Mouse (Mus musculus): ENCODE data around the gene Hnrnpul1. TPM values are rescaled to one million over a fixed set of nuclear protein-coding genes. Genes with fewer than 3 reads are reported as not detected.
"Not testable (repeated sequence)": the region's sequence is repeated elsewhere in the genome, so short reads cannot be mapped to it uniquely, and the experiment has no call there.

The Hnrnpul1 gene
- 56.8 and 61.0 TPM in 2 replicates for polyA plus RNA-seq (2015; fragmentation: Nextera tagmentation; extraction: Ambion mirVana)

DNA sequence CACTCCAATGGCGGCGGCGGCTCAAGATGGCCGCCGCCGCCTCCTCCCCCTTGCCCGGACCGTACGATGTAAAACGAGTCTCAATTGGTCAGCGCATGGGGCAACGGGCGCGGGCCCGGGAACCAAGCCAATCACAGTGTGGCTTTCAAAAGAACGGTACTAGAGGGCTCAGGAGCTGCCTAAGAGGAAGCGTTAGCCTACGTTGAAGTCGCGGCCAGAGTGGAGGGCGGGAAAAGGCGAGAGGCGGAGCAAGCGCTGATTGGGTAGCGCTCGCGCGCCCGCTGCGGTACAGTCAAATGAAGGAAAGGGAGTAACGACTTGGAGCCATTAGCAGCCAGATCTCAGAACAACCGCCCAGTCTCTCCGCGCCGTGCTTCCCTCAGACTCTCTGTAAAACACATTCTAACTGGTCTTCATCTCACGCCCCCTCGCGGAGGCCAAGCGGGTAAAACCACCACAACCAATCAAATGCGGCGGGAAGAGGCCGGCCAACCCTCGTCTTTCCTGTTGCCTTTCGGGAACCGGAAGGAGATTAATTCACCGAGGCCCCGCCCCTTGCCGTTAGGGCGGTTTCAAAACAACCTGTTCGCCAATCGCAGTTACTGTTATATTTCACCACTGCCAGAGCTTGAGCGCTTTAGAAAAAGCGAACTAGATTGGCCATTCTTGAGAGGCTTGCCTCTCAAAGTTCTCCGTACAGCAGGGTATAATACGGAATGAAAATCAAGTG is at the start of gene Hnrnpul1:
Hnrnpul1 (minus strand) TSS at position 20 of the 730 bp plus-strand sequence.
- no peaks in the 10 kb centered on the region for H3K27me3 ChIP-seq
- H3K36me3 ChIP-seq = peaks cover 33% of the 10 kb centered on the region
- H3K9ac ChIP-seq = peak within 1 kb of the TSS; percentile 96
- H3K4me1 ChIP-seq = peaks cover 25% of the 10 kb centered on the region
- H3K4me3 ChIP-seq (replicated peaks) = peak within 1 kb of the TSS; percentile 77
- peak within 1 kb of the TSS; percentile 99 for H3K27ac ChIP-seq (replicated peaks)
- peak within 1 kb of the TSS; percentile 89 for H3K4me2 ChIP-seq (replicated peaks)
- H3K9me3 ChIP-seq (replicated peaks) = no peaks in the 10 kb centered on the region
- under 1% methylated on average over 51 of the region's 55 CpGs for WGBS
- ATAC-seq (ENCODE audit: insufficient number of reproducible peaks, low FRiP score, low TSS enrichment, low read depth) = peak; percentile 94

DNA sequence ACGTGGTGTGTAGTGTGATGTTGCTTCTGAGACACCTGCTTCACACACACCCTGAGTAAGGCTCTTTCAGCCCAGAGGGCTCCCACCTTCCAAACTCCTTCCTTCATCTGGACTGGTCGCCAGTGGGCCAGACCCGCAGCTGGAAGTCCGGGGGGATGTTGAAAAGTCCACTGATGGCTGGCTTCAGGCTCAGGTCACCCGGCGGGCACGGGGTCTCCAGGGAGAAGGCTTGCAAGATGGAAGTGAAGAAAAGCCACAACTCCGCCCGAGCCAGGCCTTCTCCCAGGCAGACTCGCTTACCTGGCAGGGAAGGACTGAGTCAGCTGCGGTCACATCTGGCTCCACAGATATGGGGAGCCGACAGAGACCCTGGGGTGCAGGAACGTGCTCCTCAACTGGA is 48.9 kb upstream of the Hnrnpul1 start:
- H3K4me3 ChIP-seq (replicated peaks) = no peak overlapping the region
- no peak overlapping the region for H3K27ac ChIP-seq (replicated peaks)
- no peaks in the 10 kb centered on the region for H3K36me3 ChIP-seq
- H3K4me2 ChIP-seq (replicated peaks) = no peak overlapping the region
- WGBS = 79% methylated on average over 13 of the region's 13 CpGs
- no peak overlapping the region for H3K9ac ChIP-seq
- peaks cover 27% of the 10 kb centered on the region for H3K4me1 ChIP-seq
- no peak for ATAC-seq (ENCODE audit: insufficient number of reproducible peaks, low FRiP score, low TSS enrichment, low read depth)
- H3K9me3 ChIP-seq (replicated peaks) = no peaks in the 10 kb centered on the region
- no peaks in the 10 kb centered on the region for H3K27me3 ChIP-seq

DNA sequence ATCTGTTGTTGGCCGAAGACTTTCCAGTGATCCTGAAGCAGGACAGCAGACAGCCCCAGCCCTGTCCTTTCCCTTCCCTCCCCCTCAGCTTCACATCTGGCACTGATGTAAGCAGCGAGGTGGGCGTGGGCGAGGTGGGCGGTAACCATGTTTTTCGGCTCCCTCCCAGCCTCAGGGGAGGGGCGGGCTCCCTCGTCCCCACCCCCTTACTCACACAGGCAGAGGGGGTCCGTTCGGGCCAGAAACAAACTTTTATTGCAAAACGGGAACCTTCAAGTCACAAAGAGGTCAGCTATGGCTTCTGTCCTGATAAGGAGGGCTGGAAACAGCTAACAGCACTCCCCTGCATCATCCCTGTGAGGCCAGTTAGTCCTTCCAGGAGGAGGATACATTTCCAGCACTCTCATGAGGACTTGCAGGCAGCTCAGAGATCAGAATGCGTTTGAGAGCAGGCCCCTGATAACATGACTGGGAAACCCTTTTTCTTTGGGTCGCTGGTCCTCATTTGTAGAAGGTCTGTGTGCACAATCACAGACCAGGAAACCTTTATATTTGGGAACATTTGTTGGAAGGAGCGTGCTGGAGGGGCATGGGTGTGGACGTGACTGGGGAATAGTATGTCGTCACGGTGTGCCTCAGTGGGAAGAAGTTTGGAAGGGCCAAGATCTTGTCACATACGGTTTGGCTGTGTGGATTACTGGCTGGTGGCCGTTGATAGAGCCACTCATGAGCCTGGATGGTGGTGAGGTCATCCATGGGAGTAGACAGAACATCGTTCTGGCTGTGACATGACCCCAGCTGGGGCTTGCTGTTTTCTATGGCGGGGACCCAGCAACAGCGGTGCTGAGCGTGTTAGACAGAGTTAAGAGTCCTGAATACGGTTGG is 47.9 kb upstream of the Hnrnpul1 start:
- ATAC-seq (ENCODE audit: insufficient number of reproducible peaks, low FRiP score, low TSS enrichment, low read depth) = peak; percentile 82
- H3K4me2 ChIP-seq (replicated peaks) = peak overlapping the region; percentile 42
- 21% methylated on average over 24 of the region's 24 CpGs for WGBS
- H3K36me3 ChIP-seq = no peaks in the 10 kb centered on the region
- H3K27me3 ChIP-seq = no peaks in the 10 kb centered on the region
- no peak overlapping the region for H3K9ac ChIP-seq
- peaks cover 27% of the 10 kb centered on the region for H3K4me1 ChIP-seq
- H3K4me3 ChIP-seq (replicated peaks) = peak overlapping the region; percentile 28
- no peaks in the 10 kb centered on the region for H3K9me3 ChIP-seq (replicated peaks)
- peak overlapping the region; percentile 89 for H3K27ac ChIP-seq (replicated peaks)

DNA sequence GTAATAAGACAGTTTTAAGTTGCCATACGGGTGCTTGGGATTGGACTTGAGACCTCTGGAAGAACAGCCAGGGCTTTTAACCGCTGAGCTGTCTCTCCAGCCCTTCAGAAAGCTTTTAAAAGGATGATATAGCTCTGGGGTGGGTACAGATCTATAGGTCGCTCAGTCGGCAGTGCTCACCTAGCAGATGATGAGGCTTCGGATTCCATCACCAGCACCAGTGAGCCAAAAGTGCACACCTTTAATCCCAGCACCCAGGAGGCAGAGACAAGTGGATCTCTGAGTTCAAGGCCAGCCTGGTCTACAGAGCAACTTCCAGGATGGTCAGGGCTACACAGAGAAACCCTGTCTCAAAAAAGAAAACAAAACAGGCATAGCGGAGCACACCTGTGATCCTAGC is 46.5 kb upstream of the Hnrnpul1 start:
- ATAC-seq (ENCODE audit: insufficient number of reproducible peaks, low FRiP score, low TSS enrichment, low read depth) = no peak
- WGBS = 88% methylated on average over 6 of the region's 6 CpGs
- H3K27ac ChIP-seq (replicated peaks) = no peak overlapping the region
- H3K4me1 ChIP-seq = peaks cover 27% of the 10 kb centered on the region
- H3K9me3 ChIP-seq (replicated peaks) = no peaks in the 10 kb centered on the region
- H3K36me3 ChIP-seq = no peaks in the 10 kb centered on the region
- no peaks in the 10 kb centered on the region for H3K27me3 ChIP-seq
- H3K4me2 ChIP-seq (replicated peaks) = no peak overlapping the region
- no peak overlapping the region for H3K4me3 ChIP-seq (replicated peaks)
- no peak overlapping the region for H3K9ac ChIP-seq

GRCm38 (mm10) chr7:25799369-25799768 is 44.8 kb upstream of the Hnrnpul1 start:
- H3K9ac ChIP-seq = no peak overlapping the region
- H3K27ac ChIP-seq (replicated peaks) = no peak overlapping the region
- no peaks in the 10 kb centered on the region for H3K36me3 ChIP-seq
- H3K9me3 ChIP-seq (replicated peaks) = no peaks in the 10 kb centered on the region
- 85% methylated on average over 1 of the region's 1 CpGs for WGBS
- no peaks in the 10 kb centered on the region for H3K27me3 ChIP-seq
- no peak overlapping the region for H3K4me3 ChIP-seq (replicated peaks)
- H3K4me2 ChIP-seq (replicated peaks) = no peak overlapping the region
- no peak for ATAC-seq (ENCODE audit: insufficient number of reproducible peaks, low FRiP score, low TSS enrichment, low read depth)
- peaks cover 14% of the 10 kb centered on the region for H3K4me1 ChIP-seq

- no peak overlapping the region for H3K4me2 ChIP-seq (replicated peaks)
- no peak overlapping the region for H3K27ac ChIP-seq (replicated peaks)
- 87% methylated on average over 2 of the region's 2 CpGs for WGBS
- no peaks in the 10 kb centered on the region for H3K27me3 ChIP-seq
- H3K9me3 ChIP-seq (replicated peaks) = no peaks in the 10 kb centered on the region
- no peak for ATAC-seq (ENCODE audit: insufficient number of reproducible peaks, low FRiP score, low TSS enrichment, low read depth)
- peaks cover 14% of the 10 kb centered on the region for H3K4me1 ChIP-seq
- no peak overlapping the region for H3K4me3 ChIP-seq (replicated peaks)
- no peaks in the 10 kb centered on the region for H3K36me3 ChIP-seq
- no peak overlapping the region for H3K9ac ChIP-seq
These were observed 44.0 kb upstream of the Hnrnpul1 start for GRCm38 (mm10) chr7:25798540-25798939.

DNA sequence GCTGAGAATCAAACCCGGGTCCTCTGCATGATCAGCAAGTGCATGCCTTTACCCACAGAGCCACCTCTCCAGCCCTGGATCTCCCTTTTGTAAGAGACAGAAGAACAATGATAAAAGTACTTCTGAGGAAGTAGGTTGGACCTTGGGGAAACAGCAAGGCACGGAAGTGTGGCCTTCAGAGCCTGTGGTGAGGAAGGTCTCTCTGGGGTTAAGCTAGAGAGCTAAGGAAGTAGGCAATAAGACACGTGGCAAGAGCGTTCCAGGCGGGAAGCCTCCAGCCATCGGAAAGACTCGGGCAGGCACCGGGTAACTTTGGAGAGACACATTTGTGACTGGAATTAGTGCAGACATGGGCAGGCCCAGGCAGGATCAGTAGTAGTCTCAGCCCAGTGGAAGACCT is 40.2 kb upstream of the Hnrnpul1 start:
- Histone ChIP-seq H3K9ac (no peak overlapping the region), H3K27ac (replicated peaks) (no peak overlapping the region), H3K4me1 (peaks cover 9% of the 10 kb centered on the region), H3K4me2 (replicated peaks) (no peak overlapping the region), H3K4me3 (replicated peaks) (no peak overlapping the region), H3K36me3 (no peaks in the 10 kb centered on the region), H3K9me3 (replicated peaks) (no peaks in the 10 kb centered on the region), H3K27me3 (no peaks in the 10 kb centered on the region)
- 72% methylated on average over 8 of the region's 8 CpGs for WGBS
- ATAC-seq (ENCODE audit: insufficient number of reproducible peaks, low FRiP score, low TSS enrichment, low read depth) = no peak

GRCm38 (mm10) chr7:25793679-25794078 is 39.1 kb upstream of the Hnrnpul1 start:
- H3K27ac ChIP-seq (replicated peaks) = no peak overlapping the region
- no peak overlapping the region for H3K4me3 ChIP-seq (replicated peaks)
- H3K27me3 ChIP-seq = no peaks in the 10 kb centered on the region
- peaks cover 18% of the 10 kb centered on the region for H3K4me1 ChIP-seq
- no peaks in the 10 kb centered on the region for H3K9me3 ChIP-seq (replicated peaks)
- H3K4me2 ChIP-seq (replicated peaks) = no peak overlapping the region
- H3K9ac ChIP-seq = no peak overlapping the region
- no peak for ATAC-seq (ENCODE audit: insufficient number of reproducible peaks, low FRiP score, low TSS enrichment, low read depth)
- WGBS = 46% methylated on average over 3 of the region's 3 CpGs
- H3K36me3 ChIP-seq = no peaks in the 10 kb centered on the region

- not testable (repeated sequence) for H3K9me3 ChIP-seq (replicated peaks)
- 78% methylated on average over 9 of the region's 9 CpGs for WGBS
These were observed 38.4 kb upstream of the Hnrnpul1 start for GRCm38 (mm10) chr7:25792966-25793365.

GRCm38 (mm10) chr7:25790615-25791014 is 36.1 kb upstream of the Hnrnpul1 start:
- 63% methylated on average over 8 of the region's 8 CpGs for WGBS
- H3K9me3 ChIP-seq (replicated peaks) = no peaks in the 10 kb centered on the region
- H3K36me3 ChIP-seq = no peaks in the 10 kb centered on the region
- H3K27ac ChIP-seq (replicated peaks) = no peak overlapping the region
- ATAC-seq (ENCODE audit: insufficient number of reproducible peaks, low FRiP score, low TSS enrichment, low read depth) = no peak
- no peak overlapping the region for H3K9ac ChIP-seq
- no peaks in the 10 kb centered on the region for H3K27me3 ChIP-seq
- H3K4me3 ChIP-seq (replicated peaks) = no peak overlapping the region
- H3K4me2 ChIP-seq (replicated peaks) = no peak overlapping the region
- peaks cover 30% of the 10 kb centered on the region for H3K4me1 ChIP-seq

More at GRCm38 (mm10) chr7:25792966-25793365, 38.4 kb upstream of the Hnrnpul1 start:
- H3K4me2 ChIP-seq (replicated peaks); H3K27me3 ChIP-seq; H3K36me3 ChIP-seq; H3K4me3 ChIP-seq (replicated peaks); H3K27ac ChIP-seq (replicated peaks); ATAC-seq (ENCODE audit: insufficient number of reproducible peaks, low FRiP score, low TSS enrichment, low read depth); H3K9ac ChIP-seq: not testable (repeated sequence)
- H3K4me1 ChIP-seq = peaks cover 19% of the 10 kb centered on the region

DNA sequence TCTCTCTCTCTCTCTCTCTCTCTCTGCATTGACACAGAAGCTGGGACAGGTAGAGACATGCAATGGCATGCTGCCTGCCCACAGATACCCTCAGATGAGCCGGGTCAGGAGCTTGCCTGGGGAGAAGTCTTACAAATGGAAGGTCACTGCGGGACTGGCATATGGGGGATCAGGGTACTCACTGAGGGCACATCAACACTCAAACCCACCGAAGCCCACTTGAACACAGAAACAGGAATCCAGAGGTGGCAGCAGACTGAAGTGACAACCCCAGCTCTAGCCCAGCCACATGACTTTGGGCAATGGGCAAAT is 34.5 kb upstream of the Hnrnpul1 start:
- Histone ChIP-seq H3K4me3 (replicated peaks) (peak overlapping the region; percentile 70), H3K9ac (peak overlapping the region; percentile 9; the same call in 1 of the 2 replicates), H3K27ac (replicated peaks) (peak overlapping the region; percentile 86), H3K27me3 (no peaks in the 10 kb centered on the region), H3K9me3 (replicated peaks) (no peaks in the 10 kb centered on the region), H3K4me2 (replicated peaks) (peak overlapping the region; percentile 81), H3K36me3 (peaks cover 2% of the 10 kb centered on the region; the same call in 1 of the 2 replicates), H3K4me1 (peaks cover 30% of the 10 kb centered on the region)
- no peak for ATAC-seq (ENCODE audit: insufficient number of reproducible peaks, low FRiP score, low TSS enrichment, low read depth)
- WGBS = 14% methylated on average over 3 of the region's 3 CpGs

Data from embryonic facial prominence, embryonic 15.5 days (tissue).